In genomic region chr17:47626031-47626430, GRCm38 (mm10) we compare ENCODE assay signal across 13 mouse cellular contexts.
"Had no signal": no experiment of that assay in that cellular context is flagged by ENCODE, and none has a peak within 500 bp of the region (broad histone marks: within the 10 kb centered on the region; RNA-seq: fewer than 3 reads in every experiment).

No protein-coding gene starts in this region.

- H3K27me3 ChIP-seq: liver, embryonic 13.5 days; lung, embryonic 15.5 days; megakaryocyte, embryonic 14.5 days; midbrain, embryonic 13.5 days; midbrain, embryonic 15.5 days; neural tube, embryonic 12.5 days; stomach, embryonic 15.5 days had no signal

- H3K4me3 ChIP-seq: liver, embryonic 13.5 days; lung, embryonic 15.5 days; megakaryocyte, embryonic 14.5 days; midbrain, embryonic 13.5 days; midbrain, embryonic 15.5 days; neural tube, embryonic 12.5 days; stomach, embryonic 15.5 days had no signal

- DNase-seq: liver, embryonic 13.5 days; right cerebral cortex, postnatal 14 days; thymus, adult 2 months; thymus, postnatal 25 days had no signal

- H3K27ac ChIP-seq: lung, embryonic 15.5 days; macrophage; midbrain, embryonic 13.5 days; midbrain, embryonic 15.5 days; neural tube, embryonic 12.5 days; stomach, embryonic 15.5 days; stomach, postnatal 0 days had no signal

- H3K9me3 ChIP-seq: liver, embryonic 13.5 days; lung, embryonic 15.5 days; megakaryocyte, embryonic 14.5 days; midbrain, embryonic 13.5 days; midbrain, embryonic 15.5 days; neural tube, embryonic 12.5 days; stomach, embryonic 15.5 days had no signal

- H3K4me2 ChIP-seq: liver, embryonic 13.5 days; lung, embryonic 15.5 days; midbrain, embryonic 11.5 days; midbrain, embryonic 13.5 days; midbrain, embryonic 15.5 days; neural tube, embryonic 12.5 days; stomach, embryonic 15.5 days had no signal

- ATAC-seq: midbrain, embryonic 13.5 days; midbrain, embryonic 15.5 days had no signal

- H3K9ac ChIP-seq: liver, embryonic 13.5 days; lung, embryonic 15.5 days; midbrain, embryonic 13.5 days; midbrain, embryonic 15.5 days; neural tube, embryonic 12.5 days; stomach, embryonic 15.5 days had no signal
